Mouse (Mus musculus) thymus, adult 18-20 months (tissue): ENCODE measurements around the gene Tecta.

Experiments
- DNase-seq, 2 experiments: peaks; one replicate each; pipeline ENCODE4 v3.0.0; 2022; ENCODE audit warnings: mixed read lengths in 2 of 2

Gene Tecta

GRCm38 (mm10) chr9:42399829-42400228 lies at the start of gene Tecta:
Gene Tecta (minus strand): TSS chr9:42399929.
- no peak for DNase-seq

- DNase-seq, result no peak
These were observed 49.3 kb upstream of the Tecta start for GRCm38 (mm10) chr9:42449043-42449442.

GRCm38 (mm10) chr9:42442100-42442499 lies 42.4 kb upstream of the Tecta start:
- DNase-seq, result no peak

- no peak for DNase-seq
These were observed 41.5 kb upstream of the Tecta start for GRCm38 (mm10) chr9:42441234-42441633.

GRCm38 (mm10) chr9:42439446-42439845 lies 39.7 kb upstream of the Tecta start:
- no peak for DNase-seq

- DNase-seq, result no peak
These were observed 32.4 kb upstream of the Tecta start for GRCm38 (mm10) chr9:42432155-42432554.

- no peak for DNase-seq
These were observed 31.9 kb upstream of the Tecta start for GRCm38 (mm10) chr9:42431606-42432005.

GRCm38 (mm10) chr9:42428060-42428924 lies 28.6 kb upstream of the Tecta start:
- DNase-seq, result peak; percentile 41 to 45

GRCm38 (mm10) chr9:42426661-42427358 lies 27.1 kb upstream of the Tecta start:
- DNase-seq, result no peak

- DNase-seq, result no peak
These were observed 23.9 kb upstream of the Tecta start for GRCm38 (mm10) chr9:42423649-42424048.

- DNase-seq, result no peak
These were observed 20.0 kb upstream of the Tecta start for GRCm38 (mm10) chr9:42419687-42420086.

GRCm38 (mm10) chr9:42418786-42419185 lies 19.1 kb upstream of the Tecta start:
- DNase-seq, result no peak

GRCm38 (mm10) chr9:42417352-42417952 lies 17.7 kb upstream of the Tecta start:
- no peak for DNase-seq

GRCm38 (mm10) chr9:42415184-42415583 lies 15.5 kb upstream of the Tecta start:
- no peak for DNase-seq

- DNase-seq, result no peak
These were observed 13.6 kb upstream of the Tecta start for GRCm38 (mm10) chr9:42413345-42413744.

GRCm38 (mm10) chr9:42411296-42411695 lies 11.6 kb upstream of the Tecta start:
- no peak for DNase-seq

- no peak for DNase-seq
These were observed 6.0 kb upstream of the Tecta start for GRCm38 (mm10) chr9:42405736-42406135.

- DNase-seq, result no peak
These were observed 1.8 kb upstream of the Tecta start for GRCm38 (mm10) chr9:42401486-42401885.

GRCm38 (mm10) chr9:42396141-42396540 lies 3.6 kb downstream of the Tecta start:
- no peak for DNase-seq

GRCm38 (mm10) chr9:42394903-42395302 lies 4.8 kb downstream of the Tecta start:
- DNase-seq, result no peak

GRCm38 (mm10) chr9:42394321-42394720 lies 5.4 kb downstream of the Tecta start:
- DNase-seq, result no peak

- no peak for DNase-seq
These were observed 6.8 kb downstream of the Tecta start for GRCm38 (mm10) chr9:42392927-42393326.

- no peak for DNase-seq
These were observed 11.2 kb downstream of the Tecta start for GRCm38 (mm10) chr9:42388490-42388889.

- DNase-seq, result no peak
These were observed 12.7 kb downstream of the Tecta start for GRCm38 (mm10) chr9:42387038-42387437.
